Mouse (Mus musculus): ENCODE data around the gene Hnf1a. TPM values are rescaled to one million over a fixed set of nuclear protein-coding genes. Genes with fewer than 3 reads are reported as not detected.

Gene Hnf1a
- total and polyA plus RNA-seq, 2 experiments from 2014 or later, result not detected

- H3K36me3 ChIP-seq (replicated peaks; ENCODE audit: control insufficient read depth, insufficient read depth, low read length), result no peaks in the 10 kb centered on the region
- H3K27me3 ChIP-seq (ENCODE audit: control insufficient read depth, insufficient read depth, low read length), result no peaks in the 10 kb centered on the region
- no peak for TF ChIP-seq CTCF (IDR thresholded peaks at IDR 0.05; ENCODE audit: low read depth)
- TF ChIP-seq EP300 (IDR thresholded peaks at IDR 0.05; ENCODE audit: low read depth), result no peak
- peak overlapping the region; percentile 95 for H3K27ac ChIP-seq (ENCODE audit: low read depth)
- peaks cover 36% of the 10 kb centered on the region for H3K4me1 ChIP-seq (ENCODE audit: control insufficient read depth, insufficient read depth)
- H3K9ac ChIP-seq (replicated peaks; ENCODE audit: low read depth, low read length), result peak overlapping the region; percentile 100
- H3K4me2 ChIP-seq (ENCODE audit: low read depth, low read length), result peak overlapping the region; percentile 81
- peak; percentile 32 for ATAC-seq (ENCODE audit: insufficient read depth, low read depth)
- under 1% methylated on average over 60 of the region's 63 CpGs for whole genome bisulfite sequencing
- DNase-seq (ENCODE audit: low spot score), result peak; percentile 47
- no peaks in the 10 kb centered on the region for H3K9me3 ChIP-seq (replicated peaks; ENCODE audit: control insufficient read depth, low read length)
- H3K4me3 ChIP-seq (ENCODE audit: low read depth, low read length), result peak overlapping the region; percentile 99
Observed at GRCm38 (mm10) chr5:115011519-115012261, 40.8 kb upstream of the Hnf1a start.

GRCm38 (mm10) chr5:115011217-115011518, 40.3 kb upstream of the Hnf1a start:
- peaks cover 36% of the 10 kb centered on the region for H3K4me1 ChIP-seq (ENCODE audit: control insufficient read depth, insufficient read depth)

DNA sequence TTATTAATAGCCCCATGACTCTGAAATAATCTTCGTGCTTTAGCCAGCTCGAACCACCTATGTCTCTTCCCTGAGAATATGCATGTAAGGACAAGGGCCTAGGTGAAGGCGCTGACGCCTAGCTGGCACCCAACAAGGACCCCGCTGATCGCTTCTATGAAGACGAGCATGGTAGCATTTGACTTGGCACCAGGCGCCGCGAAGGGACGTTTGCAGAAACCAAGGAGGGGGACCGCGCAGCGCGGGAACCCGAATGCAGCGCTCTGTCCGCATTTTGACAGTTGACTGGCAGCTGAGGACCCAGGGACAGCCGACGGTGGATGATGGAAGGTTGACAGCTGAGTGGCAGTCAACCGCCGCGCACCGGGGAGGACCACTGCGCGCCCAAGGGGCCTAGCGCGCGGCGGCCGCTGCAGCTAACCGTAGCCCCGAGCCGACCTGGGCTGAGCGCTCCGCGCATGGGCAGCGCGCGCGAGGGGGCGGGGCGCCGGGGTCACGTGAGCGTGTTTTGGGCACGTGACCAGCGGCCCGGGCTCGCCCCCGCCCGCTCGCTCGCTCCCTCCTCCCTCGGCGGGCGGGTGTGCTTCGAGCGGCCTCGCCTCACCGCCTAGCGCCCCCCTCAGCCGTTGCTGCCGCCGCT, 39.8 kb upstream of the Hnf1a start, which contains the start of gene Sppl3:
Gene Sppl3 (plus strand): TSS at position 561 of the 640 bp plus-strand sequence.
- peak within 1 kb of the TSS; percentile 99 for H3K4me3 ChIP-seq (ENCODE audit: low read depth, low read length)
- 1% methylated on average over 52 of the region's 65 CpGs for WGBS
- DNase-seq (ENCODE audit: low spot score), result peak; percentile 87
- peak within 1 kb of the TSS; percentile 100 for H3K9ac ChIP-seq (replicated peaks; ENCODE audit: low read depth, low read length)
- ATAC-seq (ENCODE audit: insufficient read depth, low read depth), result peak; percentile 95
- no peaks in the 10 kb centered on the region for H3K9me3 ChIP-seq (replicated peaks; ENCODE audit: control insufficient read depth, low read length)
- H3K4me2 ChIP-seq (ENCODE audit: low read depth, low read length), result peak within 1 kb of the TSS; percentile 81
- peaks cover 35% of the 10 kb centered on the region for H3K4me1 ChIP-seq (ENCODE audit: control insufficient read depth, insufficient read depth)
- no peaks in the 10 kb centered on the region for H3K36me3 ChIP-seq (replicated peaks; ENCODE audit: control insufficient read depth, insufficient read depth, low read length)
- peak within 1 kb of the TSS; percentile 95 for H3K27ac ChIP-seq (ENCODE audit: low read depth)
- H3K27me3 ChIP-seq (ENCODE audit: control insufficient read depth, insufficient read depth, low read length), result no peaks in the 10 kb centered on the region
- TF ChIP-seq EP300 (IDR thresholded peaks at IDR 0.05; ENCODE audit: low read depth), result no peak
- TF ChIP-seq CTCF (IDR thresholded peaks at IDR 0.05; ENCODE audit: low read depth), result no peak

More at GRCm38 (mm10) chr5:115011217-115011518, 40.3 kb upstream of the Hnf1a start:
- H3K4me3 ChIP-seq (ENCODE audit: low read depth, low read length), result peak overlapping the region; percentile 99
- no peak for TF ChIP-seq EP300 (IDR thresholded peaks at IDR 0.05; ENCODE audit: low read depth)
- WGBS, result 1% methylated on average over 41 of the region's 57 CpGs
- H3K9ac ChIP-seq (replicated peaks; ENCODE audit: low read depth, low read length), result peak overlapping the region; percentile 100
- H3K27me3 ChIP-seq (ENCODE audit: control insufficient read depth, insufficient read depth, low read length), result no peaks in the 10 kb centered on the region
- H3K9me3 ChIP-seq (replicated peaks; ENCODE audit: control insufficient read depth, low read length), result no peaks in the 10 kb centered on the region
- DNase-seq (ENCODE audit: low spot score) (no peak), ATAC-seq (ENCODE audit: insufficient read depth, low read depth) (peak; percentile 47; the same call in 1 of the 2 replicates)
- H3K4me2 ChIP-seq (ENCODE audit: low read depth, low read length), result peak overlapping the region; percentile 81
- H3K36me3 ChIP-seq (replicated peaks; ENCODE audit: control insufficient read depth, insufficient read depth, low read length), result no peaks in the 10 kb centered on the region
- H3K27ac ChIP-seq (ENCODE audit: low read depth), result peak overlapping the region; percentile 95

DNA sequence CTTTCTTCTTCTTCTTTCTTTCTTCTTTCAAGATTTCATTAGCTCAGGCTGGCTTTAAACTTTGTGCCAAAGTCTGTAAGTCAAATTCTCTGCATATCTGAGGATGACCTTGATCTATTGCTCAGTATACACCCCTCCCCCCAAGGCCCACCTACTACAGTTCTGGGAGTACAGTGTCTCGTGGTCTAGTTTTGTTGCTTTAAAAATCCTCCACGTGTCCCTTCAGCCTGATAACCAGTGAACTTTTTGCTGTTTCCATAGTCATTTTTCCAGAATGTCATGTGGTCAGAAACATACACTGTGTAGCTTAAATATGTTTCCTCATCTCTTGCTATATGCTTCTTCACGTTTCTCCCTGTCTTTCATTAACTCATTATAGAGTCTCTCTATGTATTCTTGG, 39.1 kb upstream of the Hnf1a start:
- Histone ChIP-seq H3K27ac (ENCODE audit: low read depth) (0 out of 2 replicates have a peak overlapping the region, but pooled peaks have one; percentile 95), H3K4me1 (ENCODE audit: control insufficient read depth, insufficient read depth) (peaks cover 28% of the 10 kb centered on the region), H3K4me3 (ENCODE audit: low read depth, low read length) (no peak overlapping the region), H3K9ac (replicated peaks; ENCODE audit: low read depth, low read length) (no peak overlapping the region), H3K27me3 (ENCODE audit: control insufficient read depth, insufficient read depth, low read length) (no peaks in the 10 kb centered on the region), H3K9me3 (replicated peaks; ENCODE audit: control insufficient read depth, low read length) (no peaks in the 10 kb centered on the region), H3K4me2 (ENCODE audit: low read depth, low read length) (no peak overlapping the region; the same call in 1 of the 2 replicates), H3K36me3 (replicated peaks; ENCODE audit: control insufficient read depth, insufficient read depth, low read length) (no peaks in the 10 kb centered on the region)
- DNase-seq (ENCODE audit: low spot score), result no peak
- WGBS, result 54% methylated on average over 3 of the region's 3 CpGs
- no peak for ATAC-seq (ENCODE audit: insufficient read depth, low read depth)
- TF ChIP-seq CTCF (IDR thresholded peaks at IDR 0.05; ENCODE audit: low read depth), result no peak
- no peak for TF ChIP-seq EP300 (IDR thresholded peaks at IDR 0.05; ENCODE audit: low read depth)

DNA sequence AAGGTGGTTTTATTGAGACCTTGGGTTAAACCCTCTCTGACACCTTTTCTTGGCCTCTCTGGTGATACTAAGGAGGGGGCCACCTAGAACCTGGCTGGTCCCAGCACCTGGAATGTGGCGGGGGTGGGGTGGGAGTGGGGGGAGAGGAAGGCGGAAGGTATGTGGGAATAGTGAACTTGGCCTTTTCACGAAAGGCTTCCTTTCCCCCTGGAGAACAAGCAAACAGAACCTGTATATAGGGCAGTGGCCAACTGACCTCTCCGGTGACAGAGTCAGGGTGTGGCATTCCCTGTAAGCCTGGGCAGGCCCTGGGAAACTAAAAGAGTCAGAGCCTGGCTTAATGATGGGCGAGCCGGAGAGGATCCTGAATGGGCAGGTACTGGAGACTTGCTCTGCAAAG, 38.2 kb upstream of the Hnf1a start:
- Histone ChIP-seq H3K9me3 (replicated peaks; ENCODE audit: control insufficient read depth, low read length) (no peaks in the 10 kb centered on the region), H3K4me3 (ENCODE audit: low read depth, low read length) (no peak overlapping the region), H3K4me1 (ENCODE audit: control insufficient read depth, insufficient read depth) (peaks cover 19% of the 10 kb centered on the region), H3K9ac (replicated peaks; ENCODE audit: low read depth, low read length) (no peak overlapping the region), H3K36me3 (replicated peaks; ENCODE audit: control insufficient read depth, insufficient read depth, low read length) (no peaks in the 10 kb centered on the region), H3K27me3 (ENCODE audit: control insufficient read depth, insufficient read depth, low read length) (no peaks in the 10 kb centered on the region), H3K4me2 (ENCODE audit: low read depth, low read length) (no peak overlapping the region), H3K27ac (ENCODE audit: low read depth) (no peak overlapping the region)
- no peak for DNase-seq (ENCODE audit: low spot score)
- TF ChIP-seq CTCF (IDR thresholded peaks at IDR 0.05; ENCODE audit: low read depth) (no peak), EP300 (IDR thresholded peaks at IDR 0.05; ENCODE audit: low read depth) (no peak)
- no peak for ATAC-seq (ENCODE audit: insufficient read depth, low read depth)
- WGBS, result 94% methylated on average over 6 of the region's 6 CpGs
